Mouse (Mus musculus): Measurements from ENCODE around the gene Serpina3n.
A peak's percentile ranks its signal among the peaks of the same experiment; 100 is the strongest.
"Not testable (repeated sequence)": the region's sequence is repeated elsewhere in the genome, so short reads cannot be mapped to it uniquely, and the experiment has no call there.

Gene Serpina3n

GRCm38 (mm10) chr12:104433951-104434735 is 27.6 kb downstream of the Serpina3n start:
- no peak for DNase-seq

DNA sequence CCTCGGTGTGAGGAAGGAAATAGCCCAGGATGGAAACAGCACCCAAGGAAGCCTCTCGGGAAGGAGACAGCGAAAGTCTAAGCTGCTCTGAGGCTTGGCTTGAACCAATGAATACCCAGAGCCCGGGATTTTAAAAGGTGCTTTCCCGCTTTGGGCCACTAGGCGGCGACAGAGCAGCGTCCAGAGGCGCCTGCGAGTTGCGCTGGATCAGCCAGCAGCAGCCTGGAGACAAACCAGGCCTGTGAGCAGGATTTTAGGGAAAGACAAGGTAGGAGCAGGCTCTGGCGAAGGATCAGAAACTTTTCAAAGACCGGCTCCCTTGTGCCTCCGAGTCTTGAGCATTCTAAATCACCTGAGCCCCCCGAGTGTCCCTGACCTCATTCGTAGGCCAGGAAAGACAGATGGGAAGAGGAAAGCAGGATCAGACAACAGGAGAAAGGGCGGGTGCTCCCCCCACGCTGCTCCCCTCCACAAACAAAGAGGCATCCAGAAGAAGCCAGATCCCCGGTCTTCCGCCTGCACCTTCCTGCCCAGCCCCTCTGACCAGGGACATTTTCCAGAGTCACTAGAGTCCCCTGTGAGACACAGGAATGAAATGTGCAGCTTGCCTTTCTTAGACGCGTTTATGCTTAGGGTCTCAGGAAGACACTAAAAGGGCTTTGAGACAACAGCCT is 33.7 kb downstream of the Serpina3n start:
- peak; percentile 87 for DNase-seq

DNA sequence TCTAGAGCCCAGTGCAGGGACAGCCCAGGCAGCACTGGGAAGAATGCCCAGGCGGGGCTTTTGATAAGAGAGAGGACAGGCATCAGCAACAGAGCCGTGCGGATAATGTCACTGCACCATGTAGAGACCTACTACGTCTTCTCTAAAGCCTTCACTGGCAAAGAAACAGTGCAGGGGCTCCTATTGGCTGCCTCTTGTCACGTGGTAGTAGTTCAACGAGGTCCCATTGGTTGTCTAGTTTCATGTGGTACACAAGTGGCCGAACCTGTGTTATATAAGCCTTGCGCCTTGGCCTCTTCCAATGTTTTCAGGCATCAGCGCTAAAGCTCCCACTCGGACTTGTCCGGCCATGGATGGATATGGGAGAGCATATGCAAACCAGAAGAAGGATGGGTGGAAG is 37.2 kb downstream of the Serpina3n start:
- no peak for DNase-seq

DNA sequence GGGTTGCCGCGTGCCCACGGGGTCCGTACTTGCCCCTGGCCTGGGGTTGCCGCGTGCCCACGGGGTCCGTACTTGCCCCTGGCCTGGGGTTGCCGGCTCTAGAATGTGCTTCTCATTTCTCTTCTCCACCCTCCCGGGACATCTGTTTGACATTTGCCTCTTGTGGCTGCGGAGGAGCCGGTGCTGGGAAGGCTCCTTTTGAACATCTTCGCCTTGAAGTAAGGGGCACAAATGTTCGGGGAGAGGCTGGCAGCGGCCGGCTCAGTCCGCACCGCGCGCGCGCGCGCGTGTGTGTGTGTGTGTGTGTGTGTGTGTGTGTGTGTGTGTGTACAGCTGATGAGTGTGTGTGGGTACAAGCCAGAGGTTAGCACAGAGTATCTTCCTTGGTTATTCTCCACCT is 40.5 kb downstream of the Serpina3n start:
- not testable (repeated sequence) for DNase-seq

DNA sequence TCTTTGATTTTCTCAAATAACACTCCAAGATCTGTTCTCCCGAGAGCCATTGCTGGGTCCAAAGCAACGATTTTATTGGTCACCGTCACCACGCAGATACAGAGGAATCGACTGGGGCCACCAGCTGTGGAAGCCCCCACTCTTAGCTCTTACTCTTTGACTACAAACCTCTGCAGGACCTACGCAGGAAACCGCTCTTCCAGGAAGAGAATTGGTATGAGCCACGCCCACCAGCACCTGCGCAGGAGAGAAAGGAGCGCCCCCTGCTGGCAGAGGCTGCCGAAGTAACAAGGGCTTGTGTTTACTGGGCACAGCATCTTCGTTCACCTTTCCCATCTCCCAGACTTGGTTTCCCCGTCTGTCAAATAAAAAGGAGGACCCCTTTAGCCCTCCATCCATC is 41.6 kb downstream of the Serpina3n start:
- peak; percentile 61 for DNase-seq

DNA sequence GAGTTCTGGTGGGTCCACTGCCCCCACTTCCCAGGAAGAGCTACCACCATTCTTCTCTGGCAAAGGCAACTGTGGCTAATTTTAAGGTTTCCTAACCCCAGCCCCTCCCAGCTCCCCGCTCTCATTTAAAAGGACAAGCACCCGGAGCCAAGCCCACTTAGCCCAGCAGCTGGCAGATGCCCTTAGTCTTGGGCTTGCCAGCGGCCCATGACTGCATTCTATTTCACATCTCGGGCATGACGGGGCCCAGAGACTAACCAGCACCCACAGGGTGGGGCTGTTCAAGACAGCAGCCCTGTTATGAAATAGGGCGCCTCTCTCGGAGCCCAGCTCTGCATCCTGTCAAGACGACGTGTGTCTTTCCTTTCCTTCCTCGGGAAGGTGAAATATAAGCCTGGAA is 43.7 kb downstream of the Serpina3n start:
- DNase-seq, result no peak

DNA sequence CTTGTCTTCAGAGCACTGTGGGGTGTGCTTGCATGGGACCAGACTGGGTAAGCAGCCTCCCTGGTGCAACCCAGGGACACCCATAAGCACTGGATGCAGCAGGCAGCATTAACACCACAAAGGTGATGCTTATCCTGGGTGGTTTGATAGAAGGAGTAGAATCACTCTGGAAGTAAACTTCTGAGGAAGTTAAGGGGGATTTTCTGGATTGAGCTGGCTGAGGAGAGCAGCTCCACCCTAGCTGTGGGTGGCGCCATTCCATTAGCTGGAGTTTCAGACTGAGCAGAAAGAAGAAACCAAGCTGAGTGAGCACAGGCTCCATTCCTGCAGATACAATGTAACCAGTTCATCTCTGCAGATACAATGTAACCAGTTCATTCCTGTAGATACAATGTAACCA is 46.5 kb downstream of the Serpina3n start:
- DNase-seq, result no peak

DNA sequence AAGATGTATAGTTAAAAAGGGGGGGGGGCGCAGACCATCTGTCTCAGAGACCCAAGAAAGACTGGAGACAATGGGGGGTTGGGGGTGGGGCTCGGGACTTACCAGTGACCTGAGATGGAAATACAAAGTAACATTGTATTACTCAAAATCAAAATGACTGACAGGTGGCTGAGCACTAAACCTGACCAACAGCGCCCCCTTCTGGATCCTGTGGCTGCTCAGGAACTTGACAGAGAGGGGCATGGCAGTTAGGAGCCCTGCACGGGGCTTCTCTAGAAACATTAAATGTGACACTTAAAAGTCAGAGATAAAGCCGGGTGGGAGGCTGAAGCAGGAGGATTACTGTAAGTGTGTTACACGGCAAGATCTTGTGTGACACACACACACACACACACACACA is 52.8 kb downstream of the Serpina3n start:
- no peak for DNase-seq

DNA sequence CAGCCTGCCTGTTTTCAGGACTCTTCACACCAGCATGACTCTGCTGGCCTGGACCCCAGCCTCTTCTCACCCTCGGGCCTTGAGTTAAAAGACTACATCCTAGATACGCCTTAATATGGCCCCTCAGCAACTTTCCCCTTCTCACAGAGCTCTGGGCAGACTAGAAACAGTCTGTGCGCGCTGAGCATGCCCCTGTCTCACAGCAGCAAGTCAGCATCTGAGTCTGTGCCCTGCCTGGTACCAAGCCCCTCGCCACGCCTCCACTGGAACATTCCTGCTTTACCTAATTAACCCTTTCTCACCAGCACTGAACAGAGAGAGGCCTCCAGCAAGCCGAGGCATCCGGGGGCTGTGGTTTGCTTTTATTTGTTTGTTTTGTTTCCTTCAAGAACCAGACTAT is 54.8 kb downstream of the Serpina3n start:
- DNase-seq, result no peak

Data from kidney, adult 18-20 months (tissue).